Mouse (Mus musculus): ENCODE results near the gene Wnt5b. TPM values are rescaled to one million over a fixed set of nuclear protein-coding genes. Genes with fewer than 3 reads are reported as not detected.

The Wnt5b gene
- polyA plus RNA-seq, 1 experiment: not detected

DNA sequence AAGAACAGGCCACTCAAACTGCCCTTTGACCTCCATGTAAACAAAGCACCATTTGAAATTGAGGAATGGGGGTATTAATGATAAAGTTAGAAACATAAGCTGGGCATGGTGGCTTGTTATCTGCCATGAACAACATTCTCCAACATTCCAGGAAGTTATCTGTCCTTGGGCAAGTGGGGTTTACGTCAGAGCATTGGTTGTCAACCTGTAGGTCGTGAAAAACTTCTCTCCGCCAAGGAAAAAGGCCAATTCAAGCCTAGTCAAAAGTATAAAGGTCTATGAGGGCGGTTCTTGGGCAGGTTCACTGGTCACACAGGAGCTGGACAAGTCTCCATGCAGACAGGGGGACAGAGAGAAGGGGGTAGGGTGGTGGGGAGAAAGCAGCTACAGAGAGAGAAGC lies 123.1 kb downstream of the Wnt5b start:
- Histone ChIP-seq H3K4me3 (ENCODE audit: insufficient read depth, low read depth, low read length) (no peak overlapping the region), H3K27ac (ENCODE audit: insufficient read depth, low read depth, low read length) (no peak overlapping the region), H3K4me1 (ENCODE audit: control insufficient read depth, insufficient read depth, low read length) (no peaks in the 10 kb centered on the region; the same call in 1 of the 2 replicates)
- TF ChIP-seq POLR2A (IDR thresholded peaks at IDR 0.05; ENCODE audit: insufficient read depth, low read depth, low read length) (no peak), CTCF (IDR thresholded peaks at IDR 0.05; ENCODE audit: insufficient read depth, low read depth, low read length) (no peak)
- WGBS: 99% methylated on average over 4 of the region's 4 CpGs

GRCm38 (mm10) chr6:119420357-119420756 lies 123.8 kb downstream of the Wnt5b start:
- H3K4me3 ChIP-seq (ENCODE audit: insufficient read depth, low read depth, low read length): no peak overlapping the region
- TF ChIP-seq POLR2A (IDR thresholded peaks at IDR 0.05; ENCODE audit: insufficient read depth, low read depth, low read length) (no peak), CTCF (IDR thresholded peaks at IDR 0.05; ENCODE audit: insufficient read depth, low read depth, low read length) (no peak)
- 96% methylated on average over 5 of the region's 5 CpGs for WGBS
- H3K4me1 ChIP-seq (ENCODE audit: control insufficient read depth, insufficient read depth, low read length): no peaks in the 10 kb centered on the region; the same call in 1 of the 2 replicates
- H3K27ac ChIP-seq (ENCODE audit: insufficient read depth, low read depth, low read length): no peak overlapping the region

DNA sequence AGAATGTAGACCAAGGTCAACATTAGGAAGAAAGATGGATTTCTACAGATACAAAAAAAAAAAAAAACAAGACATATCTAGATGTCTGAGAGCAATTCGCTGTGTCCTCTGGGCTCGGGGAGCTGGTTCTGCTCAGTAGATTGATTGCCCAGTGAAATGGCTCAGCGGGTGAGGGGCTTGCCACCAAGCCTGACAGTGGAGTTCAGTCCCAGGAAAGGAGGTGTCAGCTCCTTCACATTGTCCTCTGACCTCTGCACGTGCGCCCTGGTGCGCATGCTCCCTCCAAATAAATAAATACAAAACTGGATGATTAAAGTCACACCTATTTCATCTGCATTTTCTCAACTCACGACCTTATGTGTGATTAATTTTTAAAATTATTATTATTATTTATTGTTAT lies 124.7 kb downstream of the Wnt5b start:
- H3K4me1 ChIP-seq (ENCODE audit: control insufficient read depth, insufficient read depth, low read length): no peaks in the 10 kb centered on the region; the same call in 1 of the 2 replicates
- H3K4me3 ChIP-seq (ENCODE audit: insufficient read depth, low read depth, low read length): no peak overlapping the region
- H3K27ac ChIP-seq (ENCODE audit: insufficient read depth, low read depth, low read length): 0 out of 2 replicates have a peak overlapping the region, but pooled peaks have one; percentile 45
- no peak for TF ChIP-seq POLR2A (IDR thresholded peaks at IDR 0.05; ENCODE audit: insufficient read depth, low read depth, low read length)
- 65% methylated on average over 7 of the region's 7 CpGs for WGBS

DNA sequence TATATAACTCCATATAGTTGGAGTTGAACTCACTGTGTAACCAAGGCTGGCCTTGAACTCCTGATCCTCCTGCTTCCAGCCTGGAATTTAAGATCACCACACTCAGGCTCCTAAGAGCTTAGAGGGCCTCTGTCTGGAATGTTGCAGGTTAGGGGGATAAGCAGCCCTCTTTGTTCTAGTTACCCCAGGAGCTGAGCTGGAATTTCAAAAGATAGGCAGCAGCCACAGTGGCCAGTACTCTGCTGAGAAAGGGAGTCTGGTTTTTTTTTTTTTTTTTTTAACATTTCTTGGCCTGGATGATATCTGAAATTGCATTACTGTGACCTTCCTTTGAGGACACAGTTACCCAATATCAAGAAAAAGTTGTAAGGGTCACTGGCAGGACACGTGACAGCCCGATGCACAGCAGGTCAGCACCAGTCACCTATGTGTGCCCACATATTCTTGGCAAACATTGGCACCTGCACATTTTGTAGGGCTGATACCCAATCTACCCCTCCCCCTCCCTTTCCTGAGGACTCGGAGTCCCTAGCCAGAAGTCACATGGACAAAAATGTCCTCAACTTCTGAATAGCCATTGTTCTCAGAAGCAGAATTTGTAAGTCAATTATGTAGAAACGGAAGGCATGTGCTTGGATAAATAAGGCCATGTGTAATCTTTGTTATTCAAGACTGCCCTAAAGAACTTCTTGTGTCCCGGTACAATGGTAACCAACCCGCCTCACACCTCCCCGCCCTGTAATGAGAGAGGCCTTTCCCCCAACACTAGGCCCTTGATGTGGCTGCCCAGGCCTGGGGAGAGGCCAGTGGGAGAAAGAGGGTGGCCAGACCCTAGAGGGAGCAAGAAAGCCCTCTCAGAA lies 125.5 kb downstream of the Wnt5b start:
- Histone ChIP-seq H3K4me1 (ENCODE audit: control insufficient read depth, insufficient read depth, low read length) (no peaks in the 10 kb centered on the region; the same call in 1 of the 2 replicates), H3K27ac (ENCODE audit: insufficient read depth, low read depth, low read length) (0 out of 2 replicates have a peak overlapping the region, but pooled peaks have one; percentile 61), H3K4me3 (ENCODE audit: insufficient read depth, low read depth, low read length) (no peak overlapping the region)
- WGBS: 60% methylated on average over 7 of the region's 7 CpGs
- TF ChIP-seq POLR2A (IDR thresholded peaks at IDR 0.05; ENCODE audit: insufficient read depth, low read depth, low read length) (no peak), CTCF (IDR thresholded peaks at IDR 0.05; ENCODE audit: insufficient read depth, low read depth, low read length) (no peak)

GRCm38 (mm10) chr6:119417821-119418220 lies 126.3 kb downstream of the Wnt5b start:
- no peaks in the 10 kb centered on the region; the same call in 1 of the 2 replicates for H3K4me1 ChIP-seq (ENCODE audit: control insufficient read depth, insufficient read depth, low read length)
- H3K4me3 ChIP-seq (ENCODE audit: insufficient read depth, low read depth, low read length): no peak overlapping the region
- TF ChIP-seq POLR2A (IDR thresholded peaks at IDR 0.05; ENCODE audit: insufficient read depth, low read depth, low read length): no peak
- no peak for TF ChIP-seq CTCF (IDR thresholded peaks at IDR 0.05; ENCODE audit: insufficient read depth, low read depth, low read length)
- peak overlapping the region; percentile 56; the same call in 1 of the 2 replicates for H3K27ac ChIP-seq (ENCODE audit: insufficient read depth, low read depth, low read length)
- 79% methylated on average over 7 of the region's 7 CpGs for whole genome bisulfite sequencing

GRCm38 (mm10) chr6:119417354-119417753 lies 126.8 kb downstream of the Wnt5b start, which contains the start of gene Adipor2:
Gene Adipor2, minus strand, starts transcription at chr6:119417704.
- no peaks in the 10 kb centered on the region; the same call in 1 of the 2 replicates for H3K4me1 ChIP-seq (ENCODE audit: control insufficient read depth, insufficient read depth, low read length)
- no peak for TF ChIP-seq POLR2A (IDR thresholded peaks at IDR 0.05; ENCODE audit: insufficient read depth, low read depth, low read length)
- TF ChIP-seq CTCF (IDR thresholded peaks at IDR 0.05; ENCODE audit: insufficient read depth, low read depth, low read length): no peak
- peak within 1 kb of the TSS; percentile 61; the same call in 1 of the 2 replicates for H3K27ac ChIP-seq (ENCODE audit: insufficient read depth, low read depth, low read length)
- H3K4me3 ChIP-seq (ENCODE audit: insufficient read depth, low read depth, low read length): no peak within 1 kb of the TSS
- WGBS: 18% methylated on average over 12 of the region's 12 CpGs

DNA sequence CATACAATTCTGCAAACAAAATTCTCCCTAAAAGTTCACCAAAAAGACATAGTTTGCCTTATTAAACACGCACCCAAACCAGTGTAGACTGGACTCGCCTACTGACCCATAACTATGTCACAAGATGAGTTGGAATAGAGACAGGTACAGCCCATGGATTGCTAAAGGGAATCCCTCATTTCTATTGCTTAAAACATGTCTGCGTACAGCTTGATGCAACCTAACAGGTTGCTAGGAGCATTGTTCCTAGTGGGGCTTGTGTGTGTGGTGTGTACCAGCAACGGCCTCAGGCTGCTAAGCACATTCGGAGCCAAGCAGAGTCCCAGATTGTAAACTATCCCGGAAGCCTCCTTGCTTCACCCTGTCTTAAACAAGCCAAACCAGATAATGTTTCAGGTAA lies 127.5 kb downstream of the Wnt5b start:
- no peak overlapping the region for H3K27ac ChIP-seq (ENCODE audit: insufficient read depth, low read depth, low read length)
- WGBS: 64% methylated on average over 6 of the region's 6 CpGs
- no peak overlapping the region for H3K4me3 ChIP-seq (ENCODE audit: insufficient read depth, low read depth, low read length)
- H3K4me1 ChIP-seq (ENCODE audit: control insufficient read depth, insufficient read depth, low read length): no peaks in the 10 kb centered on the region; the same call in 1 of the 2 replicates
- TF ChIP-seq POLR2A (IDR thresholded peaks at IDR 0.05; ENCODE audit: insufficient read depth, low read depth, low read length): no peak
- no peak for TF ChIP-seq CTCF (IDR thresholded peaks at IDR 0.05; ENCODE audit: insufficient read depth, low read depth, low read length)

- no peak for TF ChIP-seq POLR2A (IDR thresholded peaks at IDR 0.05; ENCODE audit: insufficient read depth, low read depth, low read length)
- no peak for TF ChIP-seq CTCF (IDR thresholded peaks at IDR 0.05; ENCODE audit: insufficient read depth, low read depth, low read length)
- 92% methylated on average over 15 of the region's 15 CpGs for WGBS
- no peak overlapping the region for H3K27ac ChIP-seq (ENCODE audit: insufficient read depth, low read depth, low read length)
- no peak overlapping the region for H3K4me3 ChIP-seq (ENCODE audit: insufficient read depth, low read depth, low read length)
- no peaks in the 10 kb centered on the region; the same call in 1 of the 2 replicates for H3K4me1 ChIP-seq (ENCODE audit: control insufficient read depth, insufficient read depth, low read length)
Measured at GRCm38 (mm10) chr6:119414262-119415043, 129.7 kb downstream of the Wnt5b start.
